Mouse (Mus musculus) cerebral cortex, adult 2 months (tissue): ENCODE data around the gene Actr8.

Experiments
- WGBS: fragments of 180-500 bp; shearing (Covaris S2); methylation state at CpG from one replicate; pipeline ENCODE4 v1.1.7; 2018; 5-methylcytosine and 5-hydroxymethylcytosine counted together

The Actr8 gene

GRCm38 (mm10) chr14:29978254-29979204 lies at the start of gene Actr8:
TSS of gene Actr8 (plus strand) at chr14:29978337.
- WGBS = under 1% methylated on average over 44 of the region's 44 CpGs

DNA sequence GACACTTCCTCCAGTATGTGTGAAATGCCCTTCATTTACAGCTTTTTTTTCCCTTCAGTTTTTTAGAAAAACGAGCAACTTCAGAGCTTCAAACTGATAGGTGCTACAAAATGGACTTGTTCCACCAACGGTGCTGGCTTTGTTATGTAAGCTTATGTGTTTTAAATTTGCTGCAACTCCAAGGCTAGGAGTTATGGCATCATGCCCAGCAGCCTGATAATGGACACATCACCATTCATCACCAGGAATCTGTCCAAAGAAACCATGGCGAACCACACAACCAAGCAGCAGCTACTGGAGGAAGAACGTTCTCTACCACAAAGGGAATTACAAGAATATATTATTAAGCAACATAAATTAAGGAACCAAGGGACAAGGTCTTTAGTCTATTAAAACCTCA lies 49.2 kb upstream of the Actr8 start:
- WGBS = 30% methylated on average over 4 of the region's 4 CpGs

DNA sequence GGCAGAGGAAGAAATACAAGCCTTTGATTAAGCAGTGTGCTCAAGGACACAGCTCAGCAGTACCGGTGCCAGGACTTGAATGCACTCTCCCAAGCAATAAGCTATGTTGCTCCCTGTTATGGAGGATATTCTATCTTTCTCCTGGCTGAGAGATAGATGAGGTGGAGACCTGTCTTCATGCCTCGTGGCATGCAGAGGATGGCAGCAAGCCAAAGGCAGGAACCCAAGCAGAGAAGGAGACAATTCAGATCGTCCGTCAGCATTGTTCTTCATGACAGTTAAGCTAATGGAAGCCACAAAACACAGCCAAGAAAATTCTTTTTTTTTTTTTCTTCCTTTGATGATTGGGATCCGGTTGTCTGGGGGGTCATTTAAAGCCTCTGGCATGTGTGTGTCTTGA lies 42.6 kb upstream of the Actr8 start:
- 53% methylated on average over 5 of the region's 5 CpGs for WGBS

GRCm38 (mm10) chr14:29937466-29937865 lies 40.7 kb upstream of the Actr8 start:
- WGBS = 52% methylated on average over 15 of the region's 15 CpGs

GRCm38 (mm10) chr14:29939600-29940312 lies 38.4 kb upstream of the Actr8 start:
- 50% methylated on average over 20 of the region's 20 CpGs for WGBS

DNA sequence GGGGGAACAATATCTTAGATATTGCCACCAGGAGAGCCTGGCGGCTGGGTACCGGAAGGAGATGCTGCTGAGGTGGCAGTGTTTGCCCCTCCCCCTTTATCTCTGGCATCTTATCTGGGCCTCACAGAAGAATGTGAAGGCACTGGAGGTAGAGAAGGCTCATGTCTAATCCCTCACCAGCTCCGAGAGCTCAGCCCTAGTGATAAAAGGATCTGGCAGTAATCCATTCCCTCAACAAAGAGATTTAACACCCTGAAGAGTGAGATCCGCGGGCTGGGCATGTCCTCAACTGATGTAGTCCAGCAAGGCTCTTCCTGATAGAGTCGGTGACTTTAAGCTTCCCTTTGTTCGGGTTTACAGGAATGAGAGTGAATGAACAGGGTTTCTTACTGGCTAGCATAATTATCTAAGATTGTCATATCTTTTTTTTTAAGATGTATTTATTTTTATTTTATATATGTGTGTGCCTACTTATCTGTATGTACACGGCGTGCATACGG lies 37.8 kb upstream of the Actr8 start:
- WGBS = 15% methylated on average over 10 of the region's 10 CpGs

DNA sequence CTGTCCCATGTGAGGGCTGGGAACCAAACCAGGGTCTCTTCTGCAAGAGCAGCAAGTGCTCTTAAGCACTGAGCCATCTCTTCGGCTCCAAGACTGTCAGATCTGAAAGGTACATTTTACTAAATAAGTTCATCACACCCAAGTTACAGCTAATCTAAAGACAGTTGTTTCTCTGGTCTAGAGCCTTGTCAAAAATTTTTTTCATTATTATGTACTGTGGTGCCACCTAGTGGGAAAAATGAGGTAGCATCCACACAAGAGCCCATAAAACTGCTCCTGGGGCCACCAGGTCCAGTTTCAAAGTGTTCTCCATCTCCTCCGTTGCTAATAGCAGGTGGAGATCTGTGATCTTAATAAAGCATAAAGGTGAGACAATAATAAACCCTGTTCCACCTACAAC lies 37.3 kb upstream of the Actr8 start:
- 8% methylated on average over 2 of the region's 2 CpGs for WGBS

DNA sequence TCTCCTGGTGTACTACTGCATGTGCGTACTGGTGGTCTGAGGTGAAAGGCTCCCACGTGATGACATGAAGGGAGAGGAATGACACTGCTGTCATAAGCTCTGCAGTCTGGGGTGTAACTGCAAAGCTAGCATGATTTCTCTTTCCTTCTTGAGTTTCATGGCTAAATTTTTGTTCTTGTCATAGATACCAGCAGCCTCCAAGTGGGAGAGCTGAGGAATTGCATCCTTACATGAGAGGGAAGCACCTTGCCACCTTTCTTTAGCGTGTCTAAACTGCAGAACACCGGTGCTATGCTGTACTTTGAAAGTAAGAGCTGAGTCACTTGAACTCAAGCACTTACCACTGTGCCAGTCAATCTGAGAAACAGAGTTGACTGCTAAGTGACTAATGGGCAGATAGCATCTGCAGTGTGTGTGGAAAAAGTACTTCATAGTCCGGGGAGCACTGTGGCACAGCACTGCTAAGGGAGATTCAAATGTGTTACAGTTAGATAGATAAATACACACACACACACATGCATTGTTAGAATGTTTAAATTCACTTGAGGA lies 31.3 kb upstream of the Actr8 start:
- 62% methylated on average over 5 of the region's 5 CpGs for WGBS

DNA sequence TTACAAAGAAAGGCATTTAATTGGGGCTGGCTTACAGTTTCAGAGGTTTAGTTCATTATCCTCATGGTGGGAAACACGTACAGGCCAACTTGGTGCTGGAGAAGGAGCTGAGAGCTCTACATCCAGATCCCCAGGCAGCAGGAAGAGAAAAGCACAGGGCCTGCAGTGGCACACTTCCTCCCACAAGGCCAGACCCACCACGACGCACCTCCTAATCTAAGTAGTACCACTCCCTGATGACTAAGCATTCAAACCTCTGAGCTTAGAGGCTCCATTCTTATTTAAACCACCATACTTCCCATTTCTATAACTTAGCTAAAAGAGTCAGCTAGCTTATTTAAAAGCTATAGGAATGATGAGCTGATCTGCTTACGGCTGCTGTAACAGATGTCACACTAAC lies 27.3 kb upstream of the Actr8 start:
- 68% methylated on average over 4 of the region's 4 CpGs for WGBS

- 53% methylated on average over 7 of the region's 7 CpGs for WGBS
These were observed 10.5 kb upstream of the Actr8 start for GRCm38 (mm10) chr14:29967611-29968010.

DNA sequence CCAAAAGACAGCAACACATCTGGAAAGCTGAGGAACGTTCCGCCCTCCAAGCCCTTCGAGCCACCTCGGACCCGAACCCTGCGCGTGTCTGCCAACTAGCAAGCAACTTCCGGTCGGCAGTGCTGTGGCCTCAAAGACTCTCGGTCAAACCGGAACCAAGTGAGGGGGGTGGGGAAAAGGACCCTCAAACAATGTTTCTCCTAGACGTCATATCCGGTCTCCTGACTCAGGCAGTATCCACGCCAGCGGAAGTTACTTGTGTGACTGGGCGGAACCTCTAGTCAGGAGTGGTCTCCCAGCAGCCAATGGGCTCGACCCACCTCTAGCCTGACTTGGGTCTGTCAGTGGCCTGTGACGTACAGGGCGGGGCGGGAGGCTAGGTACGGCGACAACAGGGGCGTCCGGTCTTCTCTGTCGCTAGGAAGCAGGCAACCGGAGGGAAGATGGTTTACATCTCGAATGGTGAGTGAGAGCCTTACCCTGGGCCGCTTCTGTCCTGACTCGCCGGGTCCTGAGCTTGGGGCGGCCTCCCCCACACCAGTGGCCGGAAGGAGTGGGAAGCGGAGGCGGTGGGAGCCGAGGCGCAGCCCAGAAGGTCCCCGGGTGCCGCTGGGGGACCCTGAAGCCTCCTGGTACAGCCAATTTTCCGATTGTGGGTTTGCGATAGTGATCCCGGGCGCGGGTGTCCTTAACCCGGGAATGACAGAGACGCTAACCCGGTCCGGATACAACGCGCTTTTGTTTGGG lies 9.9 kb upstream of the Actr8 start, which contains the start of gene Selenok:
Gene Selenok (plus strand): TSS at position 234 of the 747 bp plus-strand sequence.
- WGBS = under 1% methylated on average over 49 of the region's 49 CpGs

GRCm38 (mm10) chr14:29971446-29971845 lies 6.7 kb upstream of the Actr8 start:
- WGBS = 67% methylated on average over 7 of the region's 7 CpGs

- 52% methylated on average over 5 of the region's 5 CpGs for WGBS
These were observed 6.1 kb upstream of the Actr8 start for GRCm38 (mm10) chr14:29971993-29972392.

- 97% methylated on average over 6 of the region's 6 CpGs for WGBS
These were observed 1.2 kb upstream of the Actr8 start for GRCm38 (mm10) chr14:29976927-29977326.

- 94% methylated on average over 10 of the region's 10 CpGs for WGBS
These were observed 2.5 kb downstream of the Actr8 start for GRCm38 (mm10) chr14:29980447-29981205.

- WGBS = 88% methylated on average over 4 of the region's 4 CpGs
These were observed 8.0 kb downstream of the Actr8 start for GRCm38 (mm10) chr14:29986096-29986495.

- WGBS = 92% methylated on average over 6 of the region's 6 CpGs
These were observed 9.1 kb downstream of the Actr8 start for GRCm38 (mm10) chr14:29987276-29987675.

DNA sequence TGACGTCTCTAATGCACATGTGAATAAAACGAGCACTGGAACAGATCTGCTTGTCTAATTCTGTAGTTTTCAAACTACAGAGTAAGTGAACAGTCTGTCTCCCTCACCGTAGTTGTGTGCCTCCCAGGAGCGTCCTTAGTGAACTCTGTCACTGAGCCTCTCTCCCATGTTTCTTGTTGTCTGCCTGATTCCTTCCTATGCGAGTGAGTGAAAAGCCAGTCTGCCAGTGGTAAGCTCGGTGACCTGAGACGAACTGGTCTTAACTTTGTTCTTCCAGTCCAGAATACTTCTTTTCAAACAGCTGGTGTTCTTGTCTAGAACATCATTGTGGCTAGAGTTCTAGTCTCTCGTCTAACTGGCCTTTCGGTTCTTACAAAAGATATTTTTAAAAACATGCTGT lies 9.6 kb downstream of the Actr8 start:
- WGBS = 85% methylated on average over 9 of the region's 9 CpGs

DNA sequence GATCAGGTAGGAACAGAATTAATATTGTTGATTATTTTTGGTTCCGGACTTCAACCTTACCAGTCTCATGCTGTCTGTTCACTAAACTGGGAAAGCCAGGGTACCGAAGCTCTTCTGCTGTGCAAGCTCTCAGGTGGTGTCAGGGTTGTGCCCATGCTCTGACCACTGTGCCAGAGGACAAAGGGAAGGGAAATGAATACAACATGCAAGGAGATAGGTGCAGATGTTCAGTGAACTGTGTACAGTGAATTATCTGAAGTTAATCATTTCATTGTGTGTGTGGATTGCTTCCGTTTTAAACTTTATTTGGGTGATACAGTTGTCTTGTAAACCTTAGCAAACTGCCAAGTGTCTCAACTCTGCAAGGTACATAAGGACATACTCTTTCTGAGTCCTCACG lies 10.2 kb downstream of the Actr8 start:
- 89% methylated on average over 4 of the region's 4 CpGs for WGBS

- 95% methylated on average over 4 of the region's 4 CpGs for WGBS
These were observed 16.8 kb downstream of the Actr8 start for GRCm38 (mm10) chr14:29994976-29995375.
